Mouse (Mus musculus) right cerebral cortex, postnatal 14 days (tissue): ENCODE measurements around the gene Ggt6.
"Not testable (repeated sequence)": the region's sequence is repeated elsewhere in the genome, so short reads cannot be mapped to it uniquely, and the experiment has no call there.

Experiments used
- DNase-seq: peaks from one replicate; pipeline ENCODE4 v3.0.0; 2022

The Ggt6 gene

GRCm38 (mm10) chr11:72440597-72440964, 5.3 kb downstream of the Ggt6 start:
- DNase-seq, result not testable (repeated sequence)

DNA sequence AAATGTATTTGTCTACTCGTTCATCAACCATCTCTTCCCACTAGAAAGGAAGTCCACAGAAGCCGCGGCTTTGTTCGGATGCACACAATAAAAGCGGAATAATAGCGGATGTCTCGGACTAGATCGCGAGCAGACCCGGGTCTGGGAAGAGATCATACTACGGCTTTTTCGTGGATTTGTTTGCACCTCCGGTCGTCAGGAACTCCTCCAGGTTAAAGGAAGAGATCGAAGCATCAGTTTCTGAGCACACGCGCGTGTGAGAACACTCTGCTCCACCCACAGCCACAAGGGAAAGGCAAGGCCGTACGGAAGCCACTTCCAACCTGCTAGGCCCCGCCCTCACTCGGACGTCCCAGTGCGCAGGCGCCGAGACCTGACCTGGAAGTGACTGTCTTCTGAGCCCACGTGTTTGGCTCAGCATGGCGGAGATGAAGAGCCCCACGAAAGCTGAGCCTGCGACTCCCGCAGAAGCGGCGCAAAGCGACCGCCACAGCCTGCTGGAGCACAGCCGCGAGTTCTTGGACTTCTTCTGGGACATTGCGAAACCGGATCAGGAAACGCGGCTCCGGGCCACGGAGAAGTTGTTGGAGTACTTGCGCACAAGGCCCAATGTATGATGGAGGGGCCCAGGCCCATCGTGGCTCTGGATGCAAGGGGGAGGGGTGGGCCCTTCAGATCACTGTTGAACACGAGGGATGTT, 5.8 kb downstream of the Ggt6 start, which contains the start of gene Mybbp1a:
Gene Mybbp1a, plus strand, starts transcription at position 391 of the 700 bp plus-strand sequence.
- peak; percentile 99 for DNase-seq

DNA sequence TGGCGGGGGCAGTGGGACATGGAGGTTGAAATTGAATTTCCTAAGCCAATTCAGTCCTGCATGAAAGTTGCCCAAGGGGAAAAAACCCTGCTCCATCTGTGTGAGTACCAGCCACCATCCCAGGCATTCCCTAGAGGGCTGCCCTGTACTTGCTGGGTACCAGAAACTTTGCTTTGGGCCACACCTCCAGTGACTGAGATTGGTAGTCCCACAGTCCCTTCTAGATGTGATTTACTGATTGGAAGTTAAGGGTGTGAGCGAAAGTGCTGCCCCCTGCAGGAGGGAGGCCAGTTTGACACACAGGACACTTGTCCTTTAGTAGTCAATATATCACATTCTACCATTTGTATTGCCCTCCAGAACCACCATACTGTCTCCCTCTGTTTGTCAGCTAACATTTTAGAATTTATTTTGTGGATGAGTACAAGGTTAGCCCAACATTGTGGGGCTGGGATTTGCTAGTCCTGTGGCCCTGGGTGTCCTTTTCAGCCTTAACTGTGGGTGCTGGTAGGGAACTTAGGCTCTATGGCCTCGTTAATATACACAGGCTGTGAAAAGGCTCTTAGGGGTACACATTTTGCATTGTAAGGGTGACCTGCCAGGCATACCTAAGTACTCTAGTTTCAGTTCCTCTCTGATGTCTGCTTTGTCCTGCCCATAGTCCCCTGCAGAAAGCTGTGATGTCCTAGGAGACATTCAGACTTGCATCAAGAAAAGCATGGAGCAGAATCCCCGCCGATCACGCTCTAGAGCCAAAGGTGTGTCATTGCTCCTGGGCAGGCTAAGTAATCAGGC, 11.2 kb downstream of the Ggt6 start:
- no peak for DNase-seq

GRCm38 (mm10) chr11:72447475-72447874, 12.1 kb downstream of the Ggt6 start:
- DNase-seq, result no peak

- DNase-seq, result no peak
Measured at GRCm38 (mm10) chr11:72452140-72452665, 16.9 kb downstream of the Ggt6 start.

DNA sequence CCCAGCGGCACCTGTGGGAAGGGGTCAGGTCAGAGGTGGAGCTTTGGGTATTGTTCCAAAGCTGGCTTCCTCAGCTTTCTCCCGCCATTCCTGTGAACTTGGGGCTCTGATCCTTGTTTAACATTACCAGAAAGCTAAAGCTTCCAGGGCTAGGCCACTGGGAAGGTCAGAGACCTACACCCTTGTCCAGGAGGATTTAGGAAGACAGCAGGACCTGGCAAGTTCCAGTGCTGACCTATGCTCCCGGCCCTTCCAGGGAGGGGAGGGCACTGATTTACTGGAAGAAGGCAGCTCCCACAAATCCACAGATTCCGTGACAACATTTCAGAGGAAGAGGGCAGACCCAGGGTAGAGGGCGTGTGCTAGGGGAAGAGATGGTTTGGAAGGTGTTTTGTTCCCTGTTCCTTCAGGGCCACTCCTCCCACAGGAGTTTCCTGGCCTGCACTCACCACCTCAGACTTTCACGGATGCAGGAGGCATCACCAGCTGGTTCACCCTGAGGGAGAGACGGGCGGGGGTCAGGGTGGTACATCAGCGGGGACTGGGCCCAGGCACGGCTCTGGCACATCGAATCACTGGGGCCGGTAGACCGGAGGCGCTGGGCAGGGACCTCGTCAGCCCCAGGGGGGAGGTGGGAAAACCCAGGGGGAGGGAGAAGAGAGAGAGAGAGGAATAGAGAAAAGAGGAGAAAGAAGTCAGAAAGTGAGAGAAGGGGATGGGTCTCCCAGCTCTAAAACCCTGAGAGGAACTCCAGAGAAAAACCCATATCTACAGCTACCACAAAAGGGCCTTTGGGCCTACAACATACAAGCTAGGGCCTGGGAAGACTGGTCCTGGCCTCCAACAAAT, 18.0 kb downstream of the Ggt6 start:
- no peak for DNase-seq

DNA sequence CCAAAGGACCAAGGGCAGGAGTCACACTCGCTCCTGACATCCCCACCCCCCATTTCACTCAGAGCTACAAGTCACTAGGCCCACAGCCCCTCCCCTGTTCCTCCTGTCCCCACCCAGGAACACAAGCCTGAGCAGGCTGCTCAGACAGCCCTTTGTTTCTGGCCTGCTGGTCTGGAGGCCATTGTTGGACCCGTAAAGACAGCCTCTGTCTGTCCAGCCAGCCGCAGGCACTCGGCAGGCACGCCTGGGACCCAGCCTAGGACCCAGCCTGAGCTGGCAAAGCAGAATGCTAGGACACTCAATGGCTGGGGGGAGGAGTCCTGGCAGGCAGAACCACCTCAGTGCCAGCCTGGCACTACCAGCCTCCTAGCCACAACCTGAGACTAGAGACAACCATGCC, 20.4 kb downstream of the Ggt6 start:
- no peak for DNase-seq

DNA sequence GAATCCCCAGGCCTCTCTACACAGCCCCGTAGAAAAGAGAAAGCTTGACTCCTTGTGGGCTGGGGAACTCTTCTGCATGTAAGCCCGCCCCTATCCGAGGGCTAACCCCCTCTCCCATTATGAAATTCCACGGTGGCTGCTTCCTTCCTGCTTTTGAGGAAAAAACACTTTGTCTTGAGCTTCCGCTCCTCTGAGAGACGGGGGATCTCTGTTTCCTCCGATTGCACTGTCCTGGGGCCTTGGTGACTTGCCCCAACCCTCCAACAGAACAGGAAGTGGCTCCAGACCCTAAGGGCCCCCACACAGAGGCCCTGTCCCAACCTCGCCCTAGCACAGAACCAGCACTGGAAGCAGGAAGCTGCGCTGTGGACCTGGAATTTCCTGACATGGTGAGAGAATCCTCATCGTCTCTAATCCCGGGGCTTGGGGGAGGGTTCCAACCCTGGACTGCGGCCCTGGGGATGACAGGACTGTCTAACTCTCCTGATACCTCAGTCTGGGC, 22.7 kb downstream of the Ggt6 start:
- DNase-seq, result no peak

- no peak for DNase-seq
Measured at GRCm38 (mm10) chr11:72458502-72458901, 23.2 kb downstream of the Ggt6 start.

GRCm38 (mm10) chr11:72461500-72461981, 26.2 kb downstream of the Ggt6 start:
- DNase-seq, result no peak

DNA sequence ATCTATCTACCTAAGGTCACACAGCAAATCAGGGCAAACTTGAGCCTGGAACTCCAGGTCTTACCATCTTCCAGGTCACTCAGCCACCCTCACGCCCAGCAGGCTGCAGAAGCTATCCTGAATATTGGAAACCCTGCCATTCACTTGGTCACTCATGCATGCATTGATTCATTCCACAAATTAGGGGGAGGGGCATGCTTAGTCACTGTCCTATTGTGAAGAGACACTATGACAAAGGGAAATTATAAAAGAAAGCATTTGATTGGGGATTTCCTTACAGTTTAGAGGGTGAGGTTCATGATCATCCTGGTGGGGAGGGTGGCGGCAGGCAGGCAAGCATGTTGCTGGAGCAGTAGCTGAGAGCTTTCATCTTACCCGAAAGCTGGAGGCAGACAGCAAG, 29.5 kb downstream of the Ggt6 start:
- no peak for DNase-seq

DNA sequence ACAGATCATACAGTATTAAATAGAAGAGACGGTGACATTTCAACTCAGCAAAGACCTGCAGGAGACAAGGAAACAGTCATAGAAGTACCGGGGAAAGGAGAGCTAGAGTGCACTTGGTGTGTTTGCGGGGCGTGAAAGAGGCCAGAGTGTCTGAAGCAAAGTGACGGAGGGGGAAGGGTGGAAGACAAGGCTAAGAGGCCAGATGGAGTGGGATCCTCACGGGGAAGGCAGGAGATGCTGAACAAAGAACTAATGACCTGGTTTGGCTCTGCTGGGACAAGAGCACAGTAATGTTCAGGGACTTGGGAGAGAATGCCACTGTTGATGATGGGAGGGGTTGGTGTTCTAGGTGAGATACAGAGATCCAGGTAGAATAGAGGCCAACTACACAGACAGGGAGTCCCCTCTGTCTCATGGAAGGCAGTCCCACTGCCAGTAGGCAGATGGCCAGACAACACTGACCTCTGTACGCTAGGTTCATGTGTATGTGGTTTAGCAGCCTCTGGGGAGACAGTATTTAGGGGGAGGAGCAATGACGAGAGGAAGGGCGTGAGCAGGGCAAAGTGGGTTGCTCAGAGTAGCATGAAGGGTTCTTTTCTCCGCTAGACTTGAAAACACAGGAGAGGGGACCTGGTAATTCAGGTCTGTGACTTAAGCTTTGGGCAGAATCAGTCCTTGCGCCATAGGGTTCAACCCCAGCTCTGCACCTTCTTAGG, 30.8 kb downstream of the Ggt6 start:
- DNase-seq, result no peak

DNA sequence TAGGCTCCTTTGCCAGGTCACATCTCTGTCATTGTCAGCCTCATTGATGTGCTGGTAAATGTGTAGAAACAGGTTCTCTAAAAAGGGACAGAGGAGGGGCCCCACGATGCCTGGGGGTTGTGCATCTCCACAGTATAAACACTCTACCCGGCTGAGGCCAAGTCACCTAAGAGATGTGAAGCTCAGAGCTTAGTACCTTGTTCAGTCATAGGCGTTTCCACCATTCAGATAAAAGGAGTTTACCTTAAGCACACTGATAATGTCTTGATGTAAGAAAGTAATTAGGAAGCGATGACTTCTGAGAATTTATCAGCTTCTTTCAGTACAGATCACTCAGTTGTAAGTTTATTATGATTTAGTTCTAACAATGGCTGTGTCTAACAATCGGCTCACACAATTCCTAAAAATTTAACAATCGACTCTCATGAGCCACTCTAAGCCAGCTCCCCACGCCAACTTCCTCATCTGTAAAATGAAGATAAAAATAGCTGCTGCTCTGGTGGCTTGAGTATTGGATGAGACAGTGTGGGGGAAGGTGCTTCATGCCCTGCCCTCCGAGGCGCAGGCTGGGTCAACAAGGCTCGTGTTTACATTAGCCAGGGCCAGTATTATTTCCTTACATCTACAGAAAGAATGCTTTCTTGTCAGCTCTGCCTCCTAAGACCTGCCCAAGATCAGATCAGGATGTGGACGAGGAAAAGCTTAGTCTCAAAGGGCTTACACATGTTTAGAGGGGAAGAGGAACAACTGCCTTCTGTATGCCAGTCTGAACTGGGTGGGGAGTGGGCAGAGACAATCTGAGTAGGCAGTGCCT, 31.6 kb downstream of the Ggt6 start:
- DNase-seq, result no peak

- no peak for DNase-seq
Measured at GRCm38 (mm10) chr11:72468525-72468924, 33.2 kb downstream of the Ggt6 start.

DNA sequence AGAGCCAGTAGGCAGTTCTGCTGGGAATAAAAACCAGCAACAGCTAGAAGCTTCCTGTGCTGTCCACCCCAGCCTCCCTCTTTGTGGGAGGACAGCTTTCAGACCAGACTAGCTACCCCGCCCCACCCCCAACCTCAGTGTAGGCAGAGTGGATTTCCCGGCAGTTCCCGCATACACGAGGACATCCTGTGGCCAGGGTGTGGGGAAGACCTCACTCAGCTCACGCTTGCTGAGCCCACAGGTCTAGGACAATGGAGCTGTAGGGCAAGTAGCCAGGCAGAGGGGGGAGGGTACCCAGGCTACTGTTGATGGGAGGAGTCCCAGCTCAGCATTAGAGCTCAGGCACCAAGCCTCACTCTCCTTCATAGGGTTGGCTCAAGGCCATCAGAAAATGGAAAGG, 33.9 kb downstream of the Ggt6 start:
- peak; percentile 64 for DNase-seq

- no peak for DNase-seq
Measured at GRCm38 (mm10) chr11:72470004-72470403, 34.7 kb downstream of the Ggt6 start.

- DNase-seq, result no peak
Measured at GRCm38 (mm10) chr11:72471381-72471780, 36.1 kb downstream of the Ggt6 start.

- no peak for DNase-seq
Measured at GRCm38 (mm10) chr11:72473540-72473939, 38.2 kb downstream of the Ggt6 start.

DNA sequence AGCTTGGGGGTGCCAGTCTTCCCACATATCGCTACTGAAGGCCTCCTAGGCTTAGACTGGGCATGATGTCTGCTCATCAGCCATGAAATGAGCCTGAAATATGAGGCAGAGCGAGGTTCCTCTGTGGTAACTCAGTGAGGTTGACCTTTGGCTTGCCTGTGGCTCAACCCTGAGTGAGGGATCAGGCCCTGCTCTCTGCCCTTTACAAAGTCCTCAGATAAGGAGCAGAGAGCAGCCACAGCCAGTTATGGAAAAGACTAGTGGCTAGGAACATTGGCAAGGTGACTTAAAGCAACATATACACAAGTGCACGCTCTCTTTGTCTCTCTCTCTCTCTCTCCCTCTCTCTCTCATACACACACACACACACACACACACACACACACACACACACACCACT, 39.6 kb downstream of the Ggt6 start:
- no peak for DNase-seq

DNA sequence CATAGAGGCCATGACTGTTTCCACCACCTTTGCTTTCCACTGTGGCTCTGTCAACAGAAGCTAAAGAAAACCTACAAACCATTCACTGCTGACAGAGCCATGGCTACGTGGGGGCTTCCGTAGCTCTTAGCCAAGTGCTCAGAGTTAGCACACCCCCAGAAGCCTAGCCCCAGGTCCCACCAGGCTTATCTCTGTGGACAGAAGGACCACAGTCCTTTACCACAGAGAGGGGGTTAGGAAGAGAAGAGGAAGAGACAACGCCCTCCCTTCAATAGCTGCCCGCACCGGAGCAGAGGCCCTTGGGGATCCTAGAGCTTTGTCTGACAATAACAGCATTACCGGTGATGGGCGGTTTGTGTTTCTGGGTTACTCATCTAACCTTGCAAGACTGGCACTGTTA, 40.1 kb downstream of the Ggt6 start:
- no peak for DNase-seq

DNA sequence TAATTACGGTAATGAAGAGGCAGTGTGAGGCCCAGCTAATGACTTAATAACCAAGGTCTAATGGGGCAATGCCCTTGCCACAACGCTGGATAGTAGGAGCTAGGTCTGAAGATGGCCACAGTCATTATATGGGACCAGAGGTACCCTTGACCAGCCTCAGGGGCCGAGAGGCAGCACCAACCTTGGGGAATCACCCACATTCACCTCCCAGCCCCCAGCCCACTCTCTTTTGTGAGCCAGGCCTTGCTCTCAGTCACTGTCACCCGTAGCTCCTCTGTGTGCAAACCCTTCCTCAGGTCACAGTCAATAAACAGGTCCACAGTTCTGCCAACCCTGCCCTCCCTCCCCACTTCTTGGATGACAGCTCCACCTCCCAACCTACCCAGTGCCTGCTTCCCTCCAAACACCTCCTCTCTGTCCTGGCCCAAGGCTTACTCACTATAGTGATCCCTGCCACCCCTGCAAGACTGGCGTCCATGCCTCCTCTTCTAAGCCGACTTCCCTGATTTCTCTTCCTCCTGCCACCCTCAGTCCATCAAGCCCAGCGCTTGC, 40.8 kb downstream of the Ggt6 start:
- no peak for DNase-seq
